Mouse (Mus musculus) kidney, embryonic 16.5 days (tissue): ENCODE measurements around the gene Ndufs1. TPM values are rescaled to one million over a fixed set of nuclear protein-coding genes. Genes with fewer than 3 reads are reported as not detected.

Source experiments
- ATAC-seq: fragments of 200-750 bp; cut with Nextera tagmentation; 2 replicates; pipeline ENCODE4 v1.8.0; 2017; ENCODE audit warnings: moderate TSS enrichment; ENCODE audit not compliant: low FRiP score, low TSS enrichment
- H3K27ac ChIP-seq: fragments of 300-500 bp; sonication (generic); 2 replicates; pipeline ENCODE4 v1.5.1; 2014; ENCODE audit warnings: low read length
- H3K27me3 ChIP-seq: fragments of 300-500 bp; sonication (generic); 2 replicates; pipeline ENCODE4 v1.6.1; 2014; ENCODE audit warnings: low read length, control low read depth, mixed read lengths; ENCODE audit not compliant: insufficient read depth
- H3K36me3 ChIP-seq: fragments of 300-500 bp; sonication (generic); 2 replicates; pipeline ENCODE4 v1.6.1; 2014; ENCODE audit warnings: low read length, control low read depth, mixed read lengths; ENCODE audit not compliant: insufficient read depth
- H3K4me1 ChIP-seq: fragments of 300-500 bp; sonication (generic); 2 replicates; pipeline ENCODE4 v1.6.1; 2014; ENCODE audit warnings: low read length, control low read depth, mixed read lengths; ENCODE audit not compliant: insufficient read depth
- H3K4me2 ChIP-seq: fragments of 300-500 bp; sonication (generic); replicated peaks from 2 replicates; pipeline ENCODE4 v1.6.1; 2014; ENCODE audit warnings: low read depth, low read length
- H3K4me3 ChIP-seq: fragments of 300-500 bp; sonication (generic); 2 replicates; pipeline ENCODE4 v1.5.1; 2014; ENCODE audit warnings: mild to moderate bottlenecking, low read length
- H3K9ac ChIP-seq: fragments of 300-500 bp; sonication (generic); replicated peaks from 2 replicates; pipeline ENCODE4 v1.6.1; 2014; ENCODE audit warnings: low read length
- H3K9me3 ChIP-seq: fragments of 300-500 bp; sonication (generic); 2 replicates; pipeline ENCODE4 v1.6.1; 2016; ENCODE audit warnings: low read length, control low read depth
- WGBS: fragments of 180-500 bp; shearing (Covaris S2); extraction: QIAGEN DNeasy Blood & Tissue Kit; methylation state at CpG from one replicate; pipeline ENCODE4 v1.1.7; 2014; 5-methylcytosine and 5-hydroxymethylcytosine counted together
- polyA plus RNA-seq: library from polyadenylated mRNA; unstranded; fragments of >200 nt; fragmentation: Nextera tagmentation; extraction: Ambion mirVana; gene quantifications from 2 replicates; pipeline ENCODE4 v1.2.1, GENCODE M21; 2015

Ndufs1 gene
- polyA plus RNA-seq, 1 experiment from 2014 or later, result 188 TPM

- peak overlapping the region; percentile 80 for H3K4me2 ChIP-seq
- peak overlapping the region; percentile 100 for H3K9ac ChIP-seq
- peak overlapping the region; percentile 98 for H3K27ac ChIP-seq
- 3% methylated on average over 11 of the region's 11 CpGs for WGBS
- H3K9me3 ChIP-seq, result no peaks in the 10 kb centered on the region
- no peaks in the 10 kb centered on the region for H3K36me3 ChIP-seq
- peaks cover 46% of the 10 kb centered on the region for H3K4me1 ChIP-seq
- H3K27me3 ChIP-seq, result no peaks in the 10 kb centered on the region
- peak overlapping the region; percentile 94 for H3K4me3 ChIP-seq
- ATAC-seq, result peak; percentile 55
Measured at GRCm38 (mm10) chr1:63112865-63113261, 63.8 kb downstream of the Ndufs1 start.

- no peak for ATAC-seq
- Histone ChIP-seq H3K27ac (peak overlapping the region; percentile 98), H3K27me3 (no peaks in the 10 kb centered on the region), H3K4me3 (peak overlapping the region; percentile 94), H3K4me1 (peaks cover 51% of the 10 kb centered on the region), H3K9me3 (no peaks in the 10 kb centered on the region), H3K9ac (peak overlapping the region; percentile 100), H3K4me2 (peak overlapping the region; percentile 80), H3K36me3 (no peaks in the 10 kb centered on the region)
- WGBS, result 40% methylated on average over 8 of the region's 8 CpGs
Measured at GRCm38 (mm10) chr1:63112151-63112864, 64.3 kb downstream of the Ndufs1 start.

DNA sequence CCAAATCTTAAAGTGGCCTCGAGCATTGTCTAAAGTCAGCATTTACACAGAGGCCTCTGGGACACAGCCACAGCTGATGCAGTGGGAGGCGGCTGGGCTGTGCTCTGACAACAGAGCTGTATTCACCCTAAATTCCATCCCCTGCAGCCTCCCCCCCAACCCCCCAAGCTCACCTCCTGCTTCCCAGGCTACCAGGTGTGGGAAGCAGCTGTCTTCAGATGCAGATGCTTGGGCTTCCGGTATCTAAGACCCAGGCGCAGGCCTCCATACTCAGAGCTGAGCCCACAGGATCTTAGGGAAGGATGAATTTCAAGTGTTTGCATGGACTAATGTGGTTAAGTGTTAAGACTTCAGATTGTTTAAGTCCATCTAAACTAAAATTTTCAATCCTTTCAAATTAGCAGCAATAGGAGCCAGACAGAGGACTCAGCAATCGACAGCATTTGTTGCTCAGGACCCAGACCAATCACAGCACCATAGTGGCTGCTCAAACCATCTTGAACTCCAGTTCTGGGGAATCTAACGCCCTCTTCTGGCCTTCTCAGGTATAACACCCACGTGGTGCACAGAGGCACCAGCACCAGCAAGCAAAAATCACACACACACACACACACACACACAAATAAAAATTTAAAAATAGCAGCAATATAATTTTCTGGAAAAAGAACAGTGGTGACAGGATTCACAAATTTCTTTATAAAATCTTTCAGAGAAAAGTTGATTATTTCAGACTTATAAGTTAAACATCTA lies 65.9 kb downstream of the Ndufs1 start:
- no peak overlapping the region for H3K4me2 ChIP-seq
- no peaks in the 10 kb centered on the region for H3K27me3 ChIP-seq
- H3K4me3 ChIP-seq, result no peak overlapping the region
- H3K4me1 ChIP-seq, result peaks cover 40% of the 10 kb centered on the region
- no peaks in the 10 kb centered on the region for H3K36me3 ChIP-seq
- H3K27ac ChIP-seq, result peak overlapping the region; percentile 61; the same call in 1 of the 2 replicates
- H3K9me3 ChIP-seq, result no peaks in the 10 kb centered on the region
- peak overlapping the region; percentile 60 for H3K9ac ChIP-seq
- 42% methylated on average over 7 of the region's 7 CpGs for WGBS
- no peak for ATAC-seq

- Histone ChIP-seq H3K27me3 (no peaks in the 10 kb centered on the region), H3K4me1 (peaks cover 37% of the 10 kb centered on the region), H3K9ac (no peak overlapping the region), H3K4me3 (no peak overlapping the region), H3K9me3 (no peaks in the 10 kb centered on the region), H3K36me3 (peaks cover 13% of the 10 kb centered on the region), H3K27ac (0 out of 2 replicates have a peak overlapping the region, but pooled peaks have one; percentile 40), H3K4me2 (no peak overlapping the region)
- ATAC-seq, result no peak
- WGBS, result 63% methylated on average over 6 of the region's 6 CpGs
Measured at GRCm38 (mm10) chr1:63107614-63108327, 68.9 kb downstream of the Ndufs1 start.

GRCm38 (mm10) chr1:63102758-63103451 lies 73.7 kb downstream of the Ndufs1 start:
- WGBS, result 89% methylated on average over 12 of the region's 12 CpGs
- no peak overlapping the region for H3K9ac ChIP-seq
- H3K27ac ChIP-seq, result no peak overlapping the region
- H3K9me3 ChIP-seq, result no peaks in the 10 kb centered on the region
- no peak for ATAC-seq
- H3K4me1 ChIP-seq, result peaks cover 4% of the 10 kb centered on the region
- no peak overlapping the region for H3K4me2 ChIP-seq
- H3K4me3 ChIP-seq, result no peak overlapping the region
- H3K27me3 ChIP-seq, result no peaks in the 10 kb centered on the region
- H3K36me3 ChIP-seq, result peaks cover 47% of the 10 kb centered on the region

- no peak overlapping the region for H3K27ac ChIP-seq
- H3K4me2 ChIP-seq, result no peak overlapping the region
- H3K4me1 ChIP-seq, result no peaks in the 10 kb centered on the region
- no peak overlapping the region for H3K9ac ChIP-seq
- no peaks in the 10 kb centered on the region for H3K27me3 ChIP-seq
- no peak for ATAC-seq
- no peaks in the 10 kb centered on the region for H3K9me3 ChIP-seq
- peaks cover 47% of the 10 kb centered on the region for H3K36me3 ChIP-seq
- no peak overlapping the region for H3K4me3 ChIP-seq
- WGBS, result 95% methylated on average over 8 of the region's 8 CpGs
Measured at GRCm38 (mm10) chr1:63100196-63100595, 76.4 kb downstream of the Ndufs1 start.

- no peak overlapping the region for H3K4me3 ChIP-seq
- peaks cover 42% of the 10 kb centered on the region for H3K36me3 ChIP-seq
- 89% methylated on average over 4 of the region's 4 CpGs for WGBS
- ATAC-seq, result no peak
- no peaks in the 10 kb centered on the region for H3K9me3 ChIP-seq
- no peak overlapping the region for H3K4me2 ChIP-seq
- H3K4me1 ChIP-seq, result no peaks in the 10 kb centered on the region
- no peaks in the 10 kb centered on the region for H3K27me3 ChIP-seq
- no peak overlapping the region for H3K27ac ChIP-seq
- no peak overlapping the region for H3K9ac ChIP-seq
Measured at GRCm38 (mm10) chr1:63098831-63099230, 77.8 kb downstream of the Ndufs1 start.

DNA sequence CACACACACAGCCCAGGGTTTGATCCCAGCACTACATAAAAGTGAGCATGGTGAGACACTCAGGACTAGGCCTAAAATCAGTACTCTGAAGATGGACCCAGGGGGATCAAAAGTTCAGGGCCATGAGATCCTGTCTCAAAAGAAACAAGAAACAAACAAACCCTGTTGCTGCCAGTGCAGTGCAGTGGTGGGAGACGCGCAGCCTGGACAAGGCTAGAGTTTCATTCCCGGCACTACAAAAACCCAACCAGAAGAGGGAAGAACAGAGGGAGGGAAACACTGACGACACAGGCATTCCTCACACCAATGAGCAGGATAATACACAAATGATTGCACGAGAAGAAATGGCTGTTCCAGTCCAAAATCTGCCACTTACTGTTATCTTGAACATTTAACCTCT lies 80.6 kb downstream of the Ndufs1 start:
- H3K9me3 ChIP-seq, result no peaks in the 10 kb centered on the region
- peaks cover 37% of the 10 kb centered on the region for H3K36me3 ChIP-seq
- peak; percentile 42; the same call in 1 of the 2 replicates for ATAC-seq
- no peak overlapping the region for H3K9ac ChIP-seq
- no peaks in the 10 kb centered on the region for H3K27me3 ChIP-seq
- WGBS, result 58% methylated on average over 5 of the region's 5 CpGs
- H3K4me1 ChIP-seq, result no peaks in the 10 kb centered on the region
- no peak overlapping the region for H3K4me2 ChIP-seq
- no peak overlapping the region for H3K4me3 ChIP-seq
- no peak overlapping the region for H3K27ac ChIP-seq
